Mouse (Mus musculus): ENCODE data around the gene Gm12830.

Gene Gm12830

GRCm38 (mm10) chr4:114843097-114843721, 21.7 kb downstream of the Gm12830 start:
- no peak for DNase-seq (ENCODE audit: extremely low read depth, low read depth, low spot score)

- DNase-seq (ENCODE audit: extremely low read depth, low read depth, low spot score) = no peak
These were observed 23.1 kb downstream of the Gm12830 start for GRCm38 (mm10) chr4:114844600-114844999.

DNA sequence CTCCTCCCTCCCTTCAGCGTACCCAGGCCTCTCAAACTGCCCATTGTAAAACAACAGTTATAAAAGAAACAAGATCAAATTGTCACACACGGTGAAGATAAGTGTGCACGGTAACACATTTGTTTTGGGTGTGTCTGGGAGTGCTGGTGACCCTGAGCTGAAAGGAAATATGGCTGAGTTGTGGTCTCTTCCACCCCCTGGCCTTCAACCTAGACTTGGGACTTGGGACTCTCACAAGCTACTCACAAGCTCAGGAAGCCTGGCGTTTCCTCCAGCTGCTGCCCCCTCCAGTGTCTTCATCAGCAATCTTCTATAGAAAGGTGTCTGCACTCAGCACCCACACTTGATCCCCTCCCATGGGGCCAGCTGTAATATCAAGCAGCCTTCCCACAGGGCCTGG, 24.1 kb downstream of the Gm12830 start:
- DNase-seq (ENCODE audit: extremely low read depth, low read depth, low spot score) = no peak

GRCm38 (mm10) chr4:114846723-114847122, 25.2 kb downstream of the Gm12830 start:
- DNase-seq (ENCODE audit: extremely low read depth, low read depth, low spot score) = no peak

GRCm38 (mm10) chr4:114853968-114854367, 32.4 kb downstream of the Gm12830 start:
- no peak for DNase-seq (ENCODE audit: extremely low read depth, low read depth, low spot score)

GRCm38 (mm10) chr4:114858426-114858825, 36.9 kb downstream of the Gm12830 start:
- DNase-seq (ENCODE audit: extremely low read depth, low read depth, low spot score) = no peak

DNA sequence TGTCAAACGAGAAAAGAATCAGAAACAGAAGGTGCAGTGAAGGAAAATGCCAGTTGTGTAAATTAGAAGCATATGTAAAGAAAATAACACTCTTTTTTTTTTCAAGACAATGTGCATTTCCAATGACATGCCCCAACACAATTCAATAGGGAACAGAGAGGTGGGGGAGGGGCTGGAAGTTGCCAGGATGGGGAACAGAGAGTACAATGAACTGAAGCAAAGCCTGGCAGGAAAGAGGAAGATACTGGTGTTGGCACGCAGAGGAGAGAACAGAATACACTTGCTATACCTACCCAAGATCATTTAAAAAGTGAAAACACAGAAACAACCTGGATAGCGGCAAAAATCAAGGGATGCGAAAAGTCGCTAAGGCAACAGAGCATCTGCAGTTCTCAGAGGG, 41.6 kb downstream of the Gm12830 start:
- no peak for DNase-seq (ENCODE audit: extremely low read depth, low read depth, low spot score)

DNA sequence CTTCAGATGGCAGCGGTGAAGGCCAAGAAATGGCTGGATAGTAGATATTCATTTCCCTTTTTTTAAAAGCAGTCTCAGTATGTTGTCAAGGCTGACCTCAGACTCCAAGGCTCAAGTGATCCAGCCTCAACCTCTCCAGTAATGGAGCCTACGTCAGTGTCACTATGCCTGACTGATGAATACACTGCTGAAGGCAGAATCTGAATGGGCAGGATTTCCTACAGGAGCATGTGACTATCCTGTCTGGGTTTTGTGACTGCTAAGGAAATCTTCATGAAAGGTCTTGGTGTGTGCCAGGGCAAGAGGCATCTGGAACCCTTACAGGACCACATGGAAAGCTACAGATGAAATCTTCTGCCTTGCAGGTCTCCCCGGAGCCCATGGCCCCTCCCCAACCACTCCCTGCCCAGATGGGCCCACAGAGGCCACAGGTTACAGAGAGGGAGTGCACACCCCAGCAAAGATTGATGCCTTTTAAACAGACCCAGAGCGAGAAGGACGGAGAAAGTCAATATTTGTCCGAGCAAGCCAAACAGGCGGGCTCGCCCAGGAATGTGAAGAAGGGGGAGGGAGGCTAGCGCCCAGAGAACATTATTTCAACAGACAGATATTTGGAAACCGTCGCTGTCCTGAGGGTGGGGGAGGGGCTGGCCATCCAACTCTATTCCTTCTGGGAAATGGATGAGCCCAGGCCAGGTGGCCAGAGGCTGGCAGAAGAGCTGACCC, 48.4 kb downstream of the Gm12830 start:
- no peak for DNase-seq (ENCODE audit: extremely low read depth, low read depth, low spot score)

GRCm38 (mm10) chr4:114876441-114876972, 55.0 kb downstream of the Gm12830 start:
- no peak for DNase-seq (ENCODE audit: extremely low read depth, low read depth, low spot score)

DNA sequence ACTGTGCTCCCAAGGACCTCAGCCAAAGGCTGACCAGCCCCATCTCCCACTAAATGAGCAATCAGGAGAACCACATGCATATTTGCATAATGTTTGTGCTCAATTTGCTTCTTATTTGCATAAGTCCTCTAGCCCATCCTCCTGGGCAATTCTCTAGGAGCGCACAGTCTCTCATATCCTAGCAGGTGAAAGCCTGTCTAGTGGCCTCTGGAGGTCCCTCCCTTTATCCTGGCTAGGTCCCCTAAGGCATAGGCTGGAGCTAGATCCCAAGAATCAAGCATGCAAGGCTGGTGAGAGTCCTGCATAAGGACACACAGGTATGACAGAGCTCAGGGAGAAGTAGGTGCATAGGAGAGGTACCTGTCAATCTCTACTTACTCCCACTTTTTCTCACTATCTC, 60.7 kb downstream of the Gm12830 start:
- DNase-seq (ENCODE audit: extremely low read depth, low read depth, low spot score) = no peak

DNA sequence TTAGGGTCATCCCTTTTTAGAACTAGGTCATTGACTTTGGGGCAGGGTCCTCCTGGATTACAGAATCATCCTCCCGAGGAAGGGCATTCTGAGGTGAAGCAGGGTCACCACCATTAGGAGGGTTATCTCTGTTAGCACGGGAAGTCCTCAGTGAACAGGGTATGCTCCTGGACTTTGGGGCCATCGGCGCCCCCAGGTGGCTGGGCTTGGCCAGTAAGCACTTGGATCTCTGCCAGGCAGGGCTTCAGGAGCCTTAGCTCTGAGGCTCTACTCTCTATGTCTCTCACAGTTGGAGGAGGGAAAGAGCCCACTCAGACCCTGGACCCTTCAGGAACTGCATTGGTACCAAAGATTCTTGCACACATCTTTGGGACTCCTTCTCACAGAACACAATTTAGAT, 76.3 kb downstream of the Gm12830 start:
- DNase-seq (ENCODE audit: extremely low read depth, low read depth, low spot score) = no peak

GRCm38 (mm10) chr4:114899885-114900284, 78.4 kb downstream of the Gm12830 start:
- no peak for DNase-seq (ENCODE audit: extremely low read depth, low read depth, low spot score)

GRCm38 (mm10) chr4:114900866-114901642, 79.5 kb downstream of the Gm12830 start:
- no peak for DNase-seq (ENCODE audit: extremely low read depth, low read depth, low spot score)

DNA sequence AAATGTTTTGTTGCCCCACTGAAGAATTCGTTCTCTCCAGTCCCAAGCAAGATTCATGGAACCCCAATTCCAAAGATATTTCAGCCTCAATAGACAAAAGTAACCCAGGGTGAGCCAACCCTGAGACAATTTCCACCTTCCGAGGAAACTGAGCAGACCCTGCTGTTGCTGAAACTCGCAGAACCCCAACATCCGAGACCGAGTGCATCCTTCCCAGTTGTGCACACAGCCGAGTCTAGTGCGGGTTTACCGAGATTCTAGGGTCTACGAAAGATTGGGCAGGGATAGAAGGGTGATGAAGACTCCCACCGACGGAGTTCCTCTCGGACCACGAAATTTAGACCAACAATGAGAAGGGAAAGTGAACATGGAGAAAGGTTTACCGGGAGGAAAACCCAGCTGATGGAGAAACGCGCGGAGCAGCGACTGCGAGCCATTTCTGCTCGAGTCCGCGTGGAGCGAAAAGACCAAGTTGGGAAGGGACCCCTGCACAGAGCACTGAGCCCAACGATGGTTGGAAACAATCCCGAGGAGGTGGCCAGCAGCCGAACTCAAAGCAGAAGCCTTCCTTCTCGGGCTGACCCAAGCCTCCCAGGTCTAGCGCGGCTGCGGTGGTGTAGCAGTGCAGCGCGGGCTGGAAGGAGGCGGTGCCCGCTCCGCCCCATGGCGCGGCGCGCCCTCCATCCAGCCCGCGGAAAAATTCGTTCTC, 80.3 kb downstream of the Gm12830 start:
- no peak for DNase-seq (ENCODE audit: extremely low read depth, low read depth, low spot score)

DNA sequence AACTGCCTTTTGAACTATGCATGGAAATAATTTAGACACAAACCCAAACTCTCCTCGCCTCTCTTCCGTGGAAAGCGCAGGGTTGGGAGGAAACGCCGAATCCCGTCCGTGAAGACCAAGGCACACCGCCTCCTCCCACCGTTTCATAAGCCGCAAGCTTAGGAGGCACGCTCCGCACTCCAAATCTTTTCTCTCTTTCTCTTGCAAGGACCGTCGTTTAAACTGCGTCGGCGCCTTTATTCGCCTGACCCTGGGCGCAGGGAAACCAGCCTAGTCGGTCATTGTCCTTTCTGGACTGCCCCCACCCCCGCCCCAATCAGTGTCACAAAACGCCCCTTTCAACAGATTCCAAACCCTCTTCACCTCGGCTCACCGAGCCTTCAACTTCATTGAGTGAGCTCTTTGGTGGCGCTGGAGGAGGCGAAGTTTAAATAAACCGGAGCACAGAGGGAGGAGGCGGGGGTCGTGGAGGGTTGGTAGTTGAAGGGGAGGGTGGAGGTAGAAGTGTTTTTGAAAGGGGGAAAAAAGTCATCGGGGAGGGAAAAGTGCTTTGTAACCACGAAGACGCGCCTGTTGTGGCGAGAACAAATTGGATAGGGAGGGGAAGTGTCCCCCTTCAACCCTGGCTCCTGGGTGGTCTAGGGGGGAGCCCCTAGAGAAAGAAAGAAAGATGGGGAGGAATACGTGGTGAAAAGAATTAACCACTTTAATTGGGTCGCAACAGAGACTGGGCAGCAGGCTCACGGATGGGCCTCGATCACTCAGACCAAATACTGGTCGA, 81.3 kb downstream of the Gm12830 start:
- DNase-seq (ENCODE audit: extremely low read depth, low read depth, low spot score) = no peak

- DNase-seq (ENCODE audit: extremely low read depth, low read depth, low spot score) = no peak
These were observed 81.9 kb downstream of the Gm12830 start for GRCm38 (mm10) chr4:114903422-114903782.

DNA sequence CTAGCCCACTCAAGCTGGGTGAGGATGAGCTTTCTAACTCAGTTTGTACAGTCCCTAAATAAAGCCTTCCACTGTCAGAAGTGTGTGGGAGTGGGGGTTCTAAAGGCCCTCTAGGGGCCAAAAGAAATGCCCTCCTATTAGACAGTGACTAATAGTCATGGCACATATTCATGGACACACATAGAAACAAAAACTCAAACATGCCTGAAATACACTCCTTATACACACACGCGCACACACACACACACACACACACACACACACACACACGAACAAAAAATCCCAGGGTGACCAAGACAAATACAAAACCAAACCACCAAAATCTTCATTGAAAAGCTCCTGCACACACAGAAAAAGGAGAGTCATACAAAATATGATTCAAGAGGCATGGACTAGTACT, 84.0 kb downstream of the Gm12830 start:
- DNase-seq (ENCODE audit: extremely low read depth, low read depth, low spot score) = no peak
